Mouse (Mus musculus): Measurements from ENCODE around the gene H2-T23. TPM values are rescaled to one million over a fixed set of nuclear protein-coding genes. Genes with fewer than 3 reads are reported as not detected.
"Not testable (repeated sequence)": the region's sequence is repeated elsewhere in the genome, so short reads cannot be mapped to it uniquely, and the experiment has no call there.

The H2-T23 gene
- total and polyA plus RNA-seq, 3 experiments: 21.8 to 42.1 (median 38.8) TPM

GRCm38 (mm10) chr17:36030046-36030702, 2.5 kb downstream of the H2-T23 start:
- peaks cover 10 to 28% of the 10 kb centered on the region in 2 experiments for H3K36me3 ChIP-seq (replicated peaks in 1 of 2; ENCODE audit: control insufficient read depth in 1 of 2, insufficient read depth in 1 of 2, low read length in 1 of 2)
- H3K9ac ChIP-seq (ENCODE audit: insufficient read depth, low read depth); H3K27ac ChIP-seq (ENCODE audit: insufficient read depth, low read depth); dilution Hi-C loops (cut with MboI; ENCODE audit: extremely low pct_ligation_motif_present, extremely low pct_unique_long_range_greater_than_20kb, low sequenced_read_pairs); H3K27me3 ChIP-seq (replicated peaks); H3K4me3 ChIP-seq (replicated peaks in 1 of 3; ENCODE audit: low read depth in 2 of 3, low read length in 2 of 3, poor library complexity in 1 of 3); H3K4me1 ChIP-seq (ENCODE audit: control insufficient read depth in 1 of 2, insufficient read depth in 2 of 2); DNase-seq (ENCODE audit: extremely low read depth); H3K4me2 ChIP-seq (ENCODE audit: insufficient read depth, low read depth, poor library complexity, severe bottlenecking): not testable (repeated sequence)
- in situ Hi-C loops (cut with MboI; ENCODE audit: low pct_ligation_motif_present, low pct_unique_long_range_greater_than_20kb, low sequenced_read_pairs): loop anchor here (10.0 kb wide), 1 partner anchor 85 kb away; no protein-coding TSS in a partner anchor
- H3K9me3 ChIP-seq (replicated peaks; ENCODE audit: low read length): peaks cover 17% of the 10 kb centered on the region
- peaks cover 16% of the 10 kb centered on the region for H3K79me2 ChIP-seq (replicated peaks; ENCODE audit: control insufficient read depth, extremely low read depth, insufficient read depth, poor library complexity, severe bottlenecking)

- TF ChIP-seq USF2 (conservative IDR thresholded peaks at IDR 0.05; ENCODE audit: low read depth, low read length) (no peak), ETS1 (conservative IDR thresholded peaks at IDR 0.05; ENCODE audit: low read depth, low read length) (no peak), POLR2AphosphoS2 (IDR thresholded peaks at IDR 0.05; ENCODE audit: low read depth, low read length) (no peak; the same call in 1 of the 2 replicates), TCF12 (IDR thresholded peaks at IDR 0.05; ENCODE audit: low read depth, low read length) (no peak), PAX5 (IDR thresholded peaks at IDR 0.05; ENCODE audit: low read length) (no peak), POLR2A (IDR thresholded peaks at IDR 0.05; ENCODE audit: low read depth, low read length) (no peak), ZMIZ1 (IDR thresholded peaks at IDR 0.05; ENCODE audit: low read depth, low read length) (no peak), RAD21 (IDR thresholded peaks at IDR 0.05; ENCODE audit: low read depth, low read length) (no peak), USF1 (IDR thresholded peaks at IDR 0.05; ENCODE audit: low read depth, low read length) (no peak), MAFK (IDR thresholded peaks at IDR 0.05; ENCODE audit: insufficient replicate concordance, low read length) (no peak), RCOR1 (conservative IDR thresholded peaks at IDR 0.05; ENCODE audit: low read depth, low read length) (no peak), MAZ (IDR thresholded peaks at IDR 0.05; ENCODE audit: low read depth, low read length) (no peak), SIN3A (IDR thresholded peaks at IDR 0.05; ENCODE audit: low read length) (no peak), MXI1 (IDR thresholded peaks at IDR 0.05; ENCODE audit: low read depth, low read length) (no peak), CTCF (conservative IDR thresholded peaks at IDR 0.05 in 1 of 2, IDR thresholded peaks at IDR 0.05 in 1 of 2; ENCODE audit: low read depth in 2 of 2, low read length in 2 of 2) (no peak), ZKSCAN1 (IDR thresholded peaks at IDR 0.05; ENCODE audit: borderline replicate concordance, low read depth, low read length) (no peak), KAT2A (IDR thresholded peaks at IDR 0.05; ENCODE audit: insufficient replicate concordance, low read length) (no peak), JUN (IDR thresholded peaks at IDR 0.05; ENCODE audit: insufficient read depth, low read depth, low read length) (no peak), GABPA (IDR thresholded peaks at IDR 0.05; ENCODE audit: insufficient replicate concordance, low read depth, low read length) (no peak)
- in situ Hi-C loops (cut with MboI; ENCODE audit: low pct_ligation_motif_present, low pct_unique_long_range_greater_than_20kb, low sequenced_read_pairs): no loop called here
- H3K79me2 ChIP-seq (replicated peaks; ENCODE audit: control insufficient read depth, extremely low read depth, insufficient read depth, poor library complexity, severe bottlenecking): peaks cover 25% of the 10 kb centered on the region
- dilution Hi-C loops (cut with MboI; ENCODE audit: extremely low pct_ligation_motif_present, extremely low pct_unique_long_range_greater_than_20kb, low sequenced_read_pairs): no loop called here
- H3K27ac ChIP-seq (ENCODE audit: insufficient read depth, low read depth): no peak overlapping the region
- peaks cover 0 to 2% of the 10 kb centered on the region in 2 experiments; a peak in 2 of 4 replicates for H3K4me1 ChIP-seq (ENCODE audit: control insufficient read depth in 1 of 2, insufficient read depth in 2 of 2)
- H3K4me2 ChIP-seq (ENCODE audit: insufficient read depth, low read depth, poor library complexity, severe bottlenecking): no peak overlapping the region
- no peaks in the 10 kb centered on the region for H3K27me3 ChIP-seq (replicated peaks)
- no peak overlapping the region for H3K4me3 ChIP-seq (replicated peaks in 1 of 3; ENCODE audit: low read depth in 2 of 3, low read length in 2 of 3, poor library complexity in 1 of 3)
- no peak overlapping the region for H3K9ac ChIP-seq (ENCODE audit: insufficient read depth, low read depth)
- peaks cover 18% of the 10 kb centered on the region for H3K9me3 ChIP-seq (replicated peaks; ENCODE audit: low read length)
- DNase-seq (ENCODE audit: extremely low read depth): no peak
- H3K36me3 ChIP-seq (replicated peaks in 1 of 2; ENCODE audit: control insufficient read depth in 1 of 2, insufficient read depth in 1 of 2, low read length in 1 of 2): peaks cover 10 to 38% of the 10 kb centered on the region in 2 experiments
These were observed 3.6 kb downstream of the H2-T23 start for GRCm38 (mm10) chr17:36028879-36029619.
